Mouse (Mus musculus): ENCODE data around the gene Tll2. TPM values are rescaled to one million over a fixed set of nuclear protein-coding genes. Genes with fewer than 3 reads are reported as not detected.

Gene Tll2
- polyA plus RNA-seq, 1 experiment, result not detected

- Histone ChIP-seq H3K4me1 (ENCODE audit: control insufficient read depth, insufficient read depth, insufficient read length, low read length) (no peaks in the 10 kb centered on the region), H3K27ac (replicated peaks; ENCODE audit: low read depth, low read length) (no peak overlapping the region), H3K4me3 (ENCODE audit: insufficient read depth, low read depth, low read length) (no peak overlapping the region)
Observed at GRCm38 (mm10) chr19:41039110-41039509, 167.5 kb downstream of the Tll2 start.

- Histone ChIP-seq H3K4me1 (ENCODE audit: control insufficient read depth, insufficient read depth, insufficient read length, low read length) (no peaks in the 10 kb centered on the region), H3K4me3 (ENCODE audit: insufficient read depth, low read depth, low read length) (no peak overlapping the region), H3K27ac (replicated peaks; ENCODE audit: low read depth, low read length) (no peak overlapping the region)
Observed at GRCm38 (mm10) chr19:41035809-41036551, 170.7 kb downstream of the Tll2 start.

Other genes starting within 250 kb of the Tll2 start
- gene Blnk, start 212.3 kb downstream of the Tll2 start, polyA plus RNA-seq (2012; ENCODE audit: insufficient read depth, insufficient read length, missing spikeins), result 1.9 and 2.2 TPM in 2 replicates
- not detected in 2 replicates for gene Dntt, start 177.6 kb downstream of the Tll2 start, polyA plus RNA-seq (2012; ENCODE audit: insufficient read depth, insufficient read length, missing spikeins)
- not detected in 2 replicates for gene Opalin, start 129.7 kb downstream of the Tll2 start, polyA plus RNA-seq (2012; ENCODE audit: insufficient read depth, insufficient read length, missing spikeins)
- gene Tm9sf3, start 57.2 kb upstream of the Tll2 start, polyA plus RNA-seq (2012; ENCODE audit: insufficient read depth, insufficient read length, missing spikeins), result 70.2 and 87.9 TPM in 2 replicates
- gene Pik3ap1, start 178.3 kb upstream of the Tll2 start, polyA plus RNA-seq (2012; ENCODE audit: insufficient read depth, insufficient read length, missing spikeins), result 1.4 and 3.3 TPM in 2 replicates

Measured in brown adipose tissue, adult 24 weeks (tissue).